Mouse (Mus musculus) embryonic facial prominence, embryonic 11.5 days (tissue): Measurements from ENCODE around the gene Sertad3. TPM values are rescaled to one million over a fixed set of nuclear protein-coding genes. Genes with fewer than 3 reads are reported as not detected.
"Not testable (repeated sequence)": the region's sequence is repeated elsewhere in the genome, so short reads cannot be mapped to it uniquely, and the experiment has no call there.

ENCODE experiments used
- ATAC-seq: fragments of 200-750 bp; cut with Nextera tagmentation; replicated peaks from 2 replicates; pipeline ENCODE4 v1.8.0; 2017; ENCODE audit warnings: low read depth; ENCODE audit not compliant: insufficient number of reproducible peaks, low FRiP score, low TSS enrichment
- DNase-seq: peaks from one replicate; pipeline ENCODE4 v3.0.0-alpha.2; 2015; ENCODE audit warnings: low spot score
- H3K27ac ChIP-seq: fragments of 300-500 bp; sonication (generic); replicated peaks from 2 replicates; pipeline ENCODE4 v1.5.1; 2014; ENCODE audit warnings: mild to moderate bottlenecking, low read depth, low read length, control low read depth
- H3K27me3 ChIP-seq: fragments of 300-500 bp; sonication (generic); 2 replicates; pipeline ENCODE4 v1.6.1; 2014; ENCODE audit warnings: mild to moderate bottlenecking, low read length, moderate library complexity, mixed read lengths; ENCODE audit not compliant: control insufficient read depth, insufficient read depth
- H3K36me3 ChIP-seq: fragments of 300-500 bp; sonication (generic); replicated peaks from 2 replicates; pipeline ENCODE4 v1.6.1; 2014; ENCODE audit warnings: low read depth, mild to moderate bottlenecking, low read length, moderate library complexity, mixed read lengths; ENCODE audit not compliant: control insufficient read depth, insufficient read depth
- H3K4me1 ChIP-seq: fragments of 300-500 bp; sonication (generic); 2 replicates; pipeline ENCODE4 v1.6.1; 2014; ENCODE audit warnings: low read length, mixed read lengths; ENCODE audit not compliant: control insufficient read depth, insufficient read depth
- H3K4me2 ChIP-seq: fragments of 300-500 bp; sonication (generic); 2 replicates; pipeline ENCODE4 v1.6.1; 2014; ENCODE audit warnings: low read depth, mild to moderate bottlenecking, control low read depth, low read length, moderate library complexity
- H3K4me3 ChIP-seq: fragments of 300-500 bp; sonication (generic); 2 replicates; pipeline ENCODE4 v1.5.1; 2014; ENCODE audit warnings: low read depth, low read length, control low read depth
- H3K9ac ChIP-seq: fragments of 300-500 bp; sonication (generic); replicated peaks from 2 replicates; pipeline ENCODE4 v1.6.1; 2014; ENCODE audit warnings: mild to moderate bottlenecking, control low read depth, low read length
- H3K9me3 ChIP-seq: fragments of 300-500 bp; sonication (generic); replicated peaks from 2 replicates; pipeline ENCODE4 v1.6.1; 2016; ENCODE audit warnings: mild to moderate bottlenecking, low read length, inconsistent platforms, mixed read lengths; ENCODE audit not compliant: control insufficient read depth
- WGBS: fragments of 180-500 bp; shearing (Covaris S2); extraction: QIAGEN DNeasy Blood & Tissue Kit; methylation state at CpG from one replicate; pipeline ENCODE4 v1.1.7; 2014; 5-methylcytosine and 5-hydroxymethylcytosine counted together
- polyA plus RNA-seq: library from polyadenylated mRNA; unstranded; fragments of >200 nt; fragmentation: Nextera tagmentation; extraction: Ambion mirVana; gene quantifications from 2 replicates; pipeline ENCODE4 v1.2.1, GENCODE M21; 2014

The Sertad3 gene
- polyA plus RNA-seq, 1 experiment from 2014 or later: 27.2 TPM

DNA sequence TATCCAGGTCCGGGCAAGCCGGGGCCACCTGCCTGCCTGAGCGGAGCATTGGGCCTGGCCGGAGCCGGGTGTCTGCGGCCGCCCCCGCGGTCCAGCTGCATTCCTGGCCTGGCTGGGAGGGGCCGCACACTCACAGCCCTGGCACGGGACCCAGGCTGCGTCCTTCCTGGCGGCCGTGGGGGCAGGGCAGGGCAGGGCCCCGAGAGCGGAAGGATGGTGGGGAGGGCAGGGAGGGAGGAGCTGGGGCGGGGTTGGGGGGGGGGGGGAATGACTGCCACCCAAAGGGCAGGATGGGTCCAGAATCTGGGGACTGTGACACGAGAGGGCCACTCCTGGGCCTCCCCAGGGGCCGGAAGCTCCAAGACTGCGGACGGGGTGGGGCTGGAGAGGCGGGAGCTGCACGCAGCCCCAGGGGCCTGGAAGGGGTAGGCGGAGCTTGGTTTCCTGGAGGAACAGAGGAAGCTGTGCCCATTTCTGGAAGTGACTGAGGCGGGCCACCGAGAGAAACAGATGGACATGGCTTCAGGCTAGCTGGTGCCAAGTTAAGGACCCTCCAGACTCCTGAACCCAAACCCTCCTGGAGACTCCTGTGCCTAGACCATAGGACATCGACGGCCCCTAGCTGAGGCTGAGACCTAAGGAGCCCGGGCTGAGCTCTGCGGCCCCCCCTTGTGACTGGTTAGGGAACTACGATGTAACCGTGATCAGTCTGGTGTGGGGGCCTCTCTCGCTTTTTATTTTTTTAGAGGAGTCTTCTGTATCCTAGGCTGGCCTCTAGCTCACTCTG is 17.2 kb downstream of the Sertad3 start:
- no peaks in the 10 kb centered on the region for H3K9me3 ChIP-seq
- H3K4me3 ChIP-seq: peak overlapping the region; percentile 33
- peak overlapping the region; percentile 76 for H3K4me2 ChIP-seq
- H3K9ac ChIP-seq: peak overlapping the region; percentile 57
- no peaks in the 10 kb centered on the region for H3K27me3 ChIP-seq
- peak overlapping the region; percentile 62 for H3K27ac ChIP-seq
- under 1% methylated on average over 23 of the region's 33 CpGs for WGBS
- no peaks in the 10 kb centered on the region for H3K36me3 ChIP-seq
- H3K4me1 ChIP-seq: peaks cover 3% of the 10 kb centered on the region; the same call in 1 of the 2 replicates
- DNase-seq (peak; percentile 84), ATAC-seq (peak; percentile 41)

DNA sequence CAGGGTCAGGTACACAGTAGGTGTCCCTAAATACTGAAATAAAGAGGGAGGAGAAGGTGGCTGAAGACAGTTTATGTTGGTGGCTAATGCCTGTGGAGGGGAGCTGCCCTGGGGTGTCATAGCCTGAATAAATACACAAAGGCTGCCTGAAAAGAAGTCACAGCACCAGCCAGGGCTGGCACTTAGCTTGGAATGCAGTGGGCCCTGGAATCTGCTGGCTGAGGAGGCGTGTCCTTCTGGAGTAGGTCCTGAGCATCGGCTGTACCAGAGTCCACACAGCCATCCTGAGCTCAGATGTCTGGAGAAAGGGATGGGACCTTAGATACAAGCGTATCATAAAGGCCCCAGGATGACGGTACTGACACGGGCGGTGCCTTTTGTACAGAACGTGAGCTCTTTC is 18.3 kb downstream of the Sertad3 start:
- DNase-seq: no peak
- H3K4me1 ChIP-seq: peaks cover 3% of the 10 kb centered on the region; the same call in 1 of the 2 replicates
- no peak overlapping the region for H3K27ac ChIP-seq
- H3K27me3 ChIP-seq: no peaks in the 10 kb centered on the region
- WGBS: 71% methylated on average over 7 of the region's 7 CpGs
- H3K36me3 ChIP-seq: no peaks in the 10 kb centered on the region
- no peak overlapping the region for H3K4me2 ChIP-seq
- H3K9me3 ChIP-seq: no peaks in the 10 kb centered on the region
- H3K4me3 ChIP-seq: no peak overlapping the region
- H3K9ac ChIP-seq: no peak overlapping the region
- ATAC-seq: no peak

DNA sequence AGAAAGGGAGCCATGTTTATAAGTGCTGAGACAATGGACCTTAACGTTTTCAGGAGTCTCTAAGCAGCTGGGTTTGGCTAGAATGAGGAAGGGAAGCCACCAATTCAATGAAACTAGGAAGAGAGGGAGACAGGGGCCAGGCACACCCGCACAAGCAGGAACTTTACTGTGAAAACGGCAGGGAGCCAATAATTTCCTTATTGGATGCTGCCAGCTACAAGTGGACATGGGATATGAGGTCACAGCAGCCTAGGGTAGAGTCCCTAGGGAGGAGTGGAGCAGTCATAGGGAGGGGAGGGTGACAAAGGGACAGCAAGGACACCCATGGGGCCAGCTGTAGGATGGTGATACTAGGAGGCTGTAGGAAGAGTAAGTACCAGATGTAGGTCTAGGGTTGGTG is 19.5 kb downstream of the Sertad3 start:
- Histone ChIP-seq H3K27ac (no peak overlapping the region), H3K4me1 (peaks cover 3% of the 10 kb centered on the region; the same call in 1 of the 2 replicates), H3K9me3 (no peaks in the 10 kb centered on the region), H3K36me3 (no peaks in the 10 kb centered on the region), H3K4me3 (no peak overlapping the region), H3K9ac (no peak overlapping the region), H3K27me3 (no peaks in the 10 kb centered on the region), H3K4me2 (no peak overlapping the region)
- DNase-seq (no peak), ATAC-seq (no peak)
- 80% methylated on average over 3 of the region's 3 CpGs for WGBS

DNA sequence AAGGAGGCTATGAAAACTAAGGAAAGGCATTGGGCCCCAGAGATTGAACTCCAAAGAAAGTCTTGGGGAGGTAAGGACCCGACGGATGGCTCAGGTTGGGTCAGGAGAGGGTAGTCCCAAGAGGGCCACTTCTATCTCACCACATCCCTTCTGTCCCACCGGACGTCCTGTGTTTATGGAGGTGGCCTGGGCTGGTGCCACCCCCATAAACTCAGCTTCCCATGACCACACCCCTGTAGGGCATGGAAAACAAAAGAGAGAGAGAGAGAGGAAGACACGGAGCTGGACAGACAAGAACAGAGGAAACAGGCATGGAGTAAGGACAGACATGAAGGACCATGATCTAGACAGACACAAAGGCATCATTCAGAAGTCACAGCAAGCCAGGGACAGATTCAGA is 19.9 kb downstream of the Sertad3 start:
- no peaks in the 10 kb centered on the region for H3K36me3 ChIP-seq
- H3K4me3 ChIP-seq: no peak overlapping the region
- H3K4me2 ChIP-seq: no peak overlapping the region
- peaks cover 3% of the 10 kb centered on the region; the same call in 1 of the 2 replicates for H3K4me1 ChIP-seq
- DNase-seq (no peak), ATAC-seq (no peak)
- H3K9me3 ChIP-seq: no peaks in the 10 kb centered on the region
- no peak overlapping the region for H3K27ac ChIP-seq
- H3K27me3 ChIP-seq: no peaks in the 10 kb centered on the region
- WGBS: 85% methylated on average over 5 of the region's 5 CpGs
- H3K9ac ChIP-seq: no peak overlapping the region

DNA sequence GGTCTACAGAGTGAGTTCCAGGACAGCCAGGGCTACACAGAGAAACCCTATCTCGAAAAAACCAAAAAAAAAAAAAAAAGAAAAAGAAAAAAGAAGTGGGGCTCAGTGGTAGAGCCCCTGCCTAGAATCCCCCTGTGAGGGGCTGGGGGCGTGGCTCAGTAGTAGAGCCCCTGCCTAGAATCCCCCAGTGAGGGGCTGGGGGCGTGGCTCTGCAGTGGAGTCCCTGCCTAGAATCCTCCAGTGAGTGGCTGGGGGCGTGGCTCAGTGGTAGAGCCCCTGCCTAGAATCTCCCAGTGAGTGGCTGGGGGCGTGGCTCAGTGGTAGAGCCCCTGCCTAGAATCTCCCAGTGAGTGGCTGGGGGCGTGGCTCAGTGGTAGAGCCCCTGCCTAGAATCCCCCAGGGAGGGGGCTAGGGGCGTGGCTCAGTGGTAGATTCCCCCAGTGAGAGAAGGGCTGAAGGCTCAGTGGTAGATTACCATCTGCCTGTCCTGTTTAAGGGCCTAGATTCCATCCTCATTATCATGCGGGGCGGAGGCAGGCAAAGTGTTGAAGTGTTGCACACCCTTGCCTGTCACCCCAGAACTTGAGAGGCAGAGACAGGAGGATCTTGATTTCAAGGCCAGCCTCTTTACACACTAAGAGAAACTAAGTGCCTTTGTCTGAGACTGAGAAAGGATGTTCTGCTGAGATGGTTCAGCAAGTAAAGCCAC is 21.2 kb downstream of the Sertad3 start:
- H3K4me2 ChIP-seq, H3K9ac ChIP-seq, H3K27me3 ChIP-seq, H3K27ac ChIP-seq, H3K9me3 ChIP-seq, H3K4me3 ChIP-seq, H3K36me3 ChIP-seq, DNase-seq, H3K4me1 ChIP-seq, ATAC-seq: not testable (repeated sequence)
- WGBS: 93% methylated on average over 9 of the region's 9 CpGs

DNA sequence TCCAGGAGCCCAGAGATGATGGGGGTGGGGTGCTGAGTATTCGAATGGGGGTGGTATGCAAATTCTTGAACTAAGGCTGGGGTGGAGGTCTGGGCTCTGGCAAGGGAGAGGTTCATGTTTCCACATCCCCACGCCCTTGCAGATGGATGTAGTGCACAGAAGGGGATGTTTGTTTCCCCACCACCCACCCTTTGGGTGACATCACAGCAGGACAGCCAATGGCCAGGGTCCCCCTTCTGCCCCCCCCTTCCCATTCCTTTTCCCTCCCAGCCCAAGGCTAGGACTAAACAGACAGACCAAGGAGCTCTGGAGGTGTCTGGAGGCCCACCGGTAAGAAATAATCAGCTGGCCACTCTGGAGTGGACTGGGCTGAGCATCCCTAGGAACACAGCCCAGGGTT is 25.5 kb downstream of the Sertad3 start, which contains the start of gene Prx:
TSS of gene Prx (plus strand) at position 289 of the 400 bp plus-strand sequence.
- H3K4me3 ChIP-seq: no peak within 1 kb of the TSS
- H3K9ac ChIP-seq: no peak within 1 kb of the TSS
- DNase-seq (peak; percentile 11), ATAC-seq (0 out of 2 replicates have a peak, but pooled peaks have one; percentile 22)
- H3K4me1 ChIP-seq: no peaks in the 10 kb centered on the region
- no peak within 1 kb of the TSS for H3K27ac ChIP-seq
- no peaks in the 10 kb centered on the region for H3K27me3 ChIP-seq
- no peaks in the 10 kb centered on the region for H3K9me3 ChIP-seq
- H3K4me2 ChIP-seq: no peak within 1 kb of the TSS
- no peaks in the 10 kb centered on the region for H3K36me3 ChIP-seq
- WGBS: 39% methylated on average over 3 of the region's 3 CpGs

DNA sequence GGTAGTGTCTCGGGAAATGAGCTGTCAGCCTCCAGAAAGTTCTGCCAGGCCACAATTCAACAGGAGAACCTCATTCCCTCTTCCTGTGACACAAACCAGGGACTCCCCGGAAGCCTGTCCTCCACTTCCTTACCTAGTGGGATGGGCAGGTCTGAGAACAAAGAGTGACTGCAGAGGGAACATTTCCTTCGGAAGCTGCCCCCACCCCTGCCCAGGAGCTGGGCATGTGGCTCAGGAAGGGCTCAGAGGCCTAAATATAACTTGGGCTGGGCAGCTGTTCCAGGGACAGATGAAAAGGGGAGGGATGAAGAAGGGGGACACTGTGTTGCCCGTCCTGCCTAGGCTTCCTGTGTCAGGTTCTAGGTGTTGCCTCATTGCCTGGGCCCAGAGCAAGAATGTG is 28.1 kb downstream of the Sertad3 start:
- 54% methylated on average over 4 of the region's 4 CpGs for WGBS
- Histone ChIP-seq H3K27ac (no peak overlapping the region), H3K4me3 (no peak overlapping the region), H3K36me3 (no peaks in the 10 kb centered on the region), H3K4me1 (no peaks in the 10 kb centered on the region), H3K9ac (no peak overlapping the region), H3K9me3 (no peaks in the 10 kb centered on the region), H3K27me3 (no peaks in the 10 kb centered on the region), H3K4me2 (no peak overlapping the region)
- DNase-seq (no peak), ATAC-seq (no peak)
